Mouse (Mus musculus): ENCODE measurements around the gene Abcg1. TPM values are rescaled to one million over a fixed set of nuclear protein-coding genes. Genes with fewer than 3 reads are reported as not detected.

Gene Abcg1
- 6.3 and 6.9 TPM in 2 replicates for polyA plus RNA-seq (2014; fragmentation: Nextera tagmentation; extraction: Ambion mirVana)

DNA sequence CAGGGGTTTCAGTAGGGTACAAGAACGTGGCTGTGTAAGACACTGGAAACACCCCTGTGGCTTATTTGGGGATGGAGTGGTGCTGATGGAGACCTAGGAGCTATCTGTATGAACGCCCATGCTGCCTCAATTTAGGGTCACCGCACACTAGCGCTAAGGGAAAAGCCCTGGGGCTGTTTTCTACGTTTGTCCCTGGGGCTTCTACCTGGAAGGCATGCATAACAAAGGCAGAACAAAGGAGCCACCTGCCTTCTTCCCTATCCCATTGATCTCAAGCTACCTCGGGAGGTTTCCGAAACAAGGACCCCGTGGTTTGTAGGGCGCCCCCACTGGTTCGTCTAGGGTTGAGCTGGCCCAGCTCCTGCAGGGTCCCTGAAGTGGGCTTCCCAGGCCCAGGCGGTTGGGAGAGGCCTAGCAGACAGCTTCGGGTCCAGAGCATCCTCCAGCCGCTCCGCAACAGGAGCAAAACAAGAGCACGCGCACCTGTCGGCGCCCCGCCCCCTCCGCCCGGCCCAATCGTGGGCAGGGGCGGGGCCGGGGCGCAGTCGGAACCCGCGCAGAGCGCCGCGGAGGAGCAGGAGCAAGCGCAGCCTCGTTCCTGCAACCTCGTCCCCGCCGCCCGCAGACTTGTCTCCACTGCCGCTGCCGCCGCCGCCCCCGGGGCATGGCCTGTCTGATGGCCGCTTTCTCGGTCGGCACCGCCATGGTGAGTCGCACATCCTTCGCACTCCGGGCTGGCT lies at the start of gene Abcg1:
Gene Abcg1 (plus strand): TSS at position 525 of the 740 bp plus-strand sequence.
- H3K27ac ChIP-seq (replicated peaks; ENCODE audit: low read depth, low read length), result no peak within 1 kb of the TSS
- H3K4me2 ChIP-seq (ENCODE audit: low read depth, severe bottlenecking), result peak within 1 kb of the TSS; percentile 81
- peaks cover 23% of the 10 kb centered on the region for H3K27me3 ChIP-seq (ENCODE audit: control insufficient read depth, insufficient read depth, low read length)
- DNase-seq (ENCODE audit: low spot score), result peak; percentile 75
- peaks cover 19% of the 10 kb centered on the region for H3K4me1 ChIP-seq (ENCODE audit: control insufficient read depth, insufficient read depth, low read length)
- peak within 1 kb of the TSS; percentile 28; the same call in 1 of the 2 replicates for H3K9ac ChIP-seq (ENCODE audit: low read length)
- no peaks in the 10 kb centered on the region for H3K9me3 ChIP-seq (ENCODE audit: control insufficient read depth, low read length)
- ATAC-seq (ENCODE audit: insufficient number of reproducible peaks, low FRiP score, low TSS enrichment, low read depth), result peak; percentile 51; the same call in 1 of the 2 replicates
- WGBS, result 3% methylated on average over 49 of the region's 49 CpGs
- H3K36me3 ChIP-seq (ENCODE audit: control insufficient read depth, insufficient read depth, low read length), result no peaks in the 10 kb centered on the region
- peak within 1 kb of the TSS; percentile 38 for H3K4me3 ChIP-seq (ENCODE audit: low read depth, low read length)

DNA sequence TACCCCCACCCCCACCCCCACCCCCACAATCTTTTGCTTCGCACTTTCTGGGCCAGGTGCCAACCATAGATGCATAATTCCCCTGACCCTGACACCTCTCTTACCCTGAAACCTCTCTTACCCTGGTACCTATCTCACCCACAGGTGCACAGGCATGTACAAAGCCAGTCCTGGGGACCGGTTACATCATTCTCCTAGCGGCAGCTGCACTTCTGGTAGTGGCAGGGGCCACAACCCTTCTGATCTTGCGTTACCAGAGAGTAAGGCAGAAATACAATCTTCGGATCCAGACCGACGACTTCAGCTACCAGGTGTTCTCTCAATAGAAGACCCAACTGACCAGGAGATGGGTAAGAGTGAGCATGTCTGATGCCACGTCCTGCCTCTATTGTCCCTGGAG lies 49.1 kb upstream of the Abcg1 start:
- DNase-seq (ENCODE audit: low spot score) (no peak), ATAC-seq (ENCODE audit: insufficient number of reproducible peaks, low FRiP score, low TSS enrichment, low read depth) (no peak)
- Histone ChIP-seq H3K27me3 (ENCODE audit: control insufficient read depth, insufficient read depth, low read length) (no peaks in the 10 kb centered on the region), H3K36me3 (ENCODE audit: control insufficient read depth, insufficient read depth, low read length) (no peaks in the 10 kb centered on the region), H3K4me2 (ENCODE audit: low read depth, severe bottlenecking) (no peak overlapping the region), H3K4me1 (ENCODE audit: control insufficient read depth, insufficient read depth, low read length) (no peaks in the 10 kb centered on the region), H3K9ac (ENCODE audit: low read length) (no peak overlapping the region), H3K4me3 (ENCODE audit: low read depth, low read length) (no peak overlapping the region), H3K9me3 (ENCODE audit: control insufficient read depth, low read length) (no peaks in the 10 kb centered on the region), H3K27ac (replicated peaks; ENCODE audit: low read depth, low read length) (no peak overlapping the region)
- 82% methylated on average over 8 of the region's 8 CpGs for WGBS

DNA sequence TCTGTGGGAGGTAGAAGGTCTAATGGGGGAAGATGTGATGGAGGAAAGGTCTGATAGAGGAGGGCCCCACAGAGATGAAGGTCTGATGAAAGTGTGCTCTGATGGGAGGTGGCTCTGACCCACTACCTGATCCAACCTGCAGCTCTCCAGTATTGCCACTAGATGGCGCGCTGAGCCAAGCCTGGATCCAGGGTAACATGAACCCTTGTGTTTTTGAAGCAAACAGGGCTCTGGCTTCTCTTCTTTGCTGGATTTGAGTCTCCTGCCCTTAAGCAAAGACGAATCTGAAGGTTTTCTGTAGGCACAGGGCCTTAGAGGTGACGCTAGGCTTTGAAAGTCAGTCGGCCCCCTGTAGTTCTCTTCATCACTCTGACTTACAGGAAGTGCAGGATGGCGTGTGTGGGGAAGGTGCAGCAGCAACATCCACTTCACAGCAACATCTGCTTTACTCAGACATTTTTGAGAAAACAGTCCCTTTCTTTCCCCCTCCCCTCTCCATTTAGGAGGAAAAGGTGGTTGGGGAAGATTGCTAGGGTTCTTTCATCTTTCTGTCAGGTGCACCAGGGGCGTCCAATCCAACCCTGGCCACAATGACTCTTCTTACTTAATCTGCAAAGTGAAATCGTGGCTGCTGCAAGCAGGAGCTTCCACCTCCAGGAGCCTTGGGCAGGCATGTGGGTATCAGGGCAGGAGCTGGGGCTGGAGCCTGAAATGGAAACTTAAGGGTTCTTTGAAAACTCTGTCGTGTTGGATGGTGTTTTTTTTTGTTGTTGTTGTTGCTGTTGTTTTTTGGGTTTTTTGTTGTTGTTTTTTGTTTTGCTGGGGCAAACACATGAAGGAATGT lies 45.7 kb upstream of the Abcg1 start:
- H3K27me3 ChIP-seq (ENCODE audit: control insufficient read depth, insufficient read depth, low read length), result no peaks in the 10 kb centered on the region
- H3K27ac ChIP-seq (replicated peaks; ENCODE audit: low read depth, low read length), result no peak overlapping the region
- WGBS, result 39% methylated on average over 9 of the region's 9 CpGs
- no peak overlapping the region for H3K4me3 ChIP-seq (ENCODE audit: low read depth, low read length)
- H3K9ac ChIP-seq (ENCODE audit: low read length), result no peak overlapping the region
- ATAC-seq (ENCODE audit: insufficient number of reproducible peaks, low FRiP score, low TSS enrichment, low read depth) (no peak), DNase-seq (ENCODE audit: low spot score) (peak; percentile 87)
- no peaks in the 10 kb centered on the region for H3K36me3 ChIP-seq (ENCODE audit: control insufficient read depth, insufficient read depth, low read length)
- no peak overlapping the region for H3K4me2 ChIP-seq (ENCODE audit: low read depth, severe bottlenecking)
- H3K4me1 ChIP-seq (ENCODE audit: control insufficient read depth, insufficient read depth, low read length), result no peaks in the 10 kb centered on the region
- no peaks in the 10 kb centered on the region for H3K9me3 ChIP-seq (ENCODE audit: control insufficient read depth, low read length)

GRCm38 (mm10) chr17:31018267-31018666 lies 39.2 kb upstream of the Abcg1 start:
- Histone ChIP-seq H3K27ac (replicated peaks; ENCODE audit: low read depth, low read length) (no peak overlapping the region), H3K4me3 (ENCODE audit: low read depth, low read length) (no peak overlapping the region), H3K4me2 (ENCODE audit: low read depth, severe bottlenecking) (no peak overlapping the region), H3K9ac (ENCODE audit: low read length) (no peak overlapping the region), H3K36me3 (ENCODE audit: control insufficient read depth, insufficient read depth, low read length) (no peaks in the 10 kb centered on the region), H3K4me1 (ENCODE audit: control insufficient read depth, insufficient read depth, low read length) (no peaks in the 10 kb centered on the region), H3K9me3 (ENCODE audit: control insufficient read depth, low read length) (no peaks in the 10 kb centered on the region), H3K27me3 (ENCODE audit: control insufficient read depth, insufficient read depth, low read length) (no peaks in the 10 kb centered on the region)
- ATAC-seq (ENCODE audit: insufficient number of reproducible peaks, low FRiP score, low TSS enrichment, low read depth), result no peak
- DNase-seq (ENCODE audit: low spot score), result peak; percentile 83
- WGBS, result 69% methylated on average over 4 of the region's 4 CpGs

DNA sequence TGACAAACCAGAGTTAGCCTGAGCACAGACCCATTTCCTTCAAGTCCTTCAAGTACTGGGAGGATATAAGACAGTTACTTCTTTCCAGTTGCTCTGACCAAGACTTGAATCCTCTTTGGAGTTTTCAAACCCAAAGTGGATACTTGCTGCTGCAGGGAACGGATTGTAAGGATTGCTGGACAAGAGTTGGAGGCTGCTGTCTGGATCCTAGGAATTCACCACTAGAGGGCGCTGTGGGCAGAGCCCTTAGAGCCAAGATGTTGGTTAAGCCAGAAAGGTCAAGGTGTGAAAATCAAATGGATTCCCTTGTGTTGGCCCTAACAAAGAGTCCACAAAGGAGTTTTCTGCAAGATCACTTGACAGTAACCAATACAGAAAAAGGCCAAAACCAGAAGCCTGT lies 38.0 kb upstream of the Abcg1 start:
- Histone ChIP-seq H3K27ac (replicated peaks; ENCODE audit: low read depth, low read length) (no peak overlapping the region), H3K9me3 (ENCODE audit: control insufficient read depth, low read length) (no peaks in the 10 kb centered on the region), H3K9ac (ENCODE audit: low read length) (no peak overlapping the region), H3K4me3 (ENCODE audit: low read depth, low read length) (no peak overlapping the region), H3K36me3 (ENCODE audit: control insufficient read depth, insufficient read depth, low read length) (no peaks in the 10 kb centered on the region), H3K4me2 (ENCODE audit: low read depth, severe bottlenecking) (no peak overlapping the region), H3K27me3 (ENCODE audit: control insufficient read depth, insufficient read depth, low read length) (no peaks in the 10 kb centered on the region), H3K4me1 (ENCODE audit: control insufficient read depth, insufficient read depth, low read length) (no peaks in the 10 kb centered on the region)
- 11% methylated on average over 2 of the region's 2 CpGs for WGBS
- ATAC-seq (ENCODE audit: insufficient number of reproducible peaks, low FRiP score, low TSS enrichment, low read depth) (no peak), DNase-seq (ENCODE audit: low spot score) (peak; percentile 79)

DNA sequence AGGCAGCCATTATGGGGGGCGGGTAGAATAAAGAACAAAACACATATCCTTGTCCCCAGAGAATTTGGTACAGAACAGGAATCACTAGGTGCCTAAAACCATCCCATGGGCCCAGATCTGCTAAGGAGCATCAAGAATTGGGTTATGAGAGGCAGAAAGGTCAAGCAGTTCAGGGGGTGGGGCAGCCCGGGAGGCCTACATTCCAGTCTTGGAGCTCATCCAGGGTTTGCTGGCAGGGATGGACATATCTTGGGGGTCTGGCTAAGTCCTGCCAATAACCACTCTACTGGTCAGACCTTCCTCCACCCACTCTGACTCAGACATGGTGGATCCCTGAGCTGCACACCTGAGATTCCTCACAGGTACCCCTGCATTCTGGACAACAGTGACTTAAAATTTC lies 37.4 kb upstream of the Abcg1 start:
- no peaks in the 10 kb centered on the region for H3K27me3 ChIP-seq (ENCODE audit: control insufficient read depth, insufficient read depth, low read length)
- ATAC-seq (ENCODE audit: insufficient number of reproducible peaks, low FRiP score, low TSS enrichment, low read depth) (no peak), DNase-seq (ENCODE audit: low spot score) (no peak)
- H3K9me3 ChIP-seq (ENCODE audit: control insufficient read depth, low read length), result no peaks in the 10 kb centered on the region
- no peaks in the 10 kb centered on the region for H3K4me1 ChIP-seq (ENCODE audit: control insufficient read depth, insufficient read depth, low read length)
- 92% methylated on average over 2 of the region's 2 CpGs for WGBS
- H3K4me3 ChIP-seq (ENCODE audit: low read depth, low read length), result no peak overlapping the region
- H3K36me3 ChIP-seq (ENCODE audit: control insufficient read depth, insufficient read depth, low read length), result no peaks in the 10 kb centered on the region
- no peak overlapping the region for H3K27ac ChIP-seq (replicated peaks; ENCODE audit: low read depth, low read length)
- no peak overlapping the region for H3K4me2 ChIP-seq (ENCODE audit: low read depth, severe bottlenecking)
- H3K9ac ChIP-seq (ENCODE audit: low read length), result no peak overlapping the region

DNA sequence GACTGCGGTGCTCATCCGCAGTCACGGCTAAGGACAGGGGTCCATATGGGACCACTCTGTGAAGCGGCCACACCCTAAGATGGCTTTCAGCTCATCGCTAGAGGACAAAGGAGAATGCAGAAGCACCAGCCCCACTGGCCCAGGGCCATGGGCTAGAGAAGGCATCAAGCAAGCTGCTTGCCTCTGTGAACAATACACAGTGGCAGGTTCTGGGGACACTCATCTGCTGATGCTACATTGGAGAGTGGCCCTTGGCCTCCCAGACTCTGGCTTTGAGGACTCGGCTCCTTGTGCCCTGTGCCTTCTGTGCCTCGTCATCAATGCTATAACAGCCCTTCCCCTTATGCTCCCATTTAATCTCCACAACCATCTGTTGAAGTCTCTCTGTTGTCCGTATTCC lies 36.2 kb upstream of the Abcg1 start:
- WGBS, result 80% methylated on average over 8 of the region's 8 CpGs
- no peaks in the 10 kb centered on the region for H3K4me1 ChIP-seq (ENCODE audit: control insufficient read depth, insufficient read depth, low read length)
- no peaks in the 10 kb centered on the region for H3K9me3 ChIP-seq (ENCODE audit: control insufficient read depth, low read length)
- no peaks in the 10 kb centered on the region for H3K36me3 ChIP-seq (ENCODE audit: control insufficient read depth, insufficient read depth, low read length)
- no peak overlapping the region for H3K27ac ChIP-seq (replicated peaks; ENCODE audit: low read depth, low read length)
- ATAC-seq (ENCODE audit: insufficient number of reproducible peaks, low FRiP score, low TSS enrichment, low read depth) (no peak), DNase-seq (ENCODE audit: low spot score) (no peak)
- no peaks in the 10 kb centered on the region for H3K27me3 ChIP-seq (ENCODE audit: control insufficient read depth, insufficient read depth, low read length)
- no peak overlapping the region for H3K9ac ChIP-seq (ENCODE audit: low read length)
- H3K4me3 ChIP-seq (ENCODE audit: low read depth, low read length), result no peak overlapping the region
- no peak overlapping the region for H3K4me2 ChIP-seq (ENCODE audit: low read depth, severe bottlenecking)

DNA sequence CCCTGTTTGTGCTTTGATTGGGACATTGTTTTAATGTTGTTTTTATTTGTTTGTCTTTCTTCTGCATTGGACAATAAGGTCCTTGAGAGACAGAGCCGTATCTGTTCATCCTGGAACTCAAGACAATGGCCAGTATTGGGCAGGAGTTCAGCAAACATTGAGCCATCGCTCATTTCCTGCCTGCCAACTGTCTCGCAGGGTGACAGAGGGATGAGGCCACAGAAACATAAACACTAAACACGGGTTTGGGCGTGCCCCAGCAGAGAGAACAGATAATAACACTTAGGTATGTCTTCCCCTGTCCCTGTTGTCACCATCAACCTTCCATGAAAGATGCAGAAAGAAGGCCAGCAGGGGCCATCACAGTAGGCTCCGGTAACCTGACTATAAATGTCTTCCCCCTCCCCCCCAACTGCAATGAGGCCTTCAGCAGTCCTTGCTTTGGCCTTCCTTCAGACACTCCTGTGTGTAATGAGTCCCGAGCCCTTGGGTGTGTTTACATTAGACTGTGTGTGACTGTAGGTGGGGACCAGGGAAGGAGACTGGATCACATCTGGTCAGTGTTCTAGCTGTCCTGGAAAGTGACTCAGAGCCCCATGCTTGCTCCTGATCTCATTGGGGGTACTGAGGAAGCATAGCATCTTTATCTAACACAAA lies 33.2 kb upstream of the Abcg1 start:
- Histone ChIP-seq H3K36me3 (ENCODE audit: control insufficient read depth, insufficient read depth, low read length) (no peaks in the 10 kb centered on the region), H3K4me2 (ENCODE audit: low read depth, severe bottlenecking) (no peak overlapping the region), H3K4me1 (ENCODE audit: control insufficient read depth, insufficient read depth, low read length) (no peaks in the 10 kb centered on the region), H3K9ac (ENCODE audit: low read length) (no peak overlapping the region), H3K9me3 (ENCODE audit: control insufficient read depth, low read length) (no peaks in the 10 kb centered on the region), H3K4me3 (ENCODE audit: low read depth, low read length) (no peak overlapping the region), H3K27ac (replicated peaks; ENCODE audit: low read depth, low read length) (no peak overlapping the region), H3K27me3 (ENCODE audit: control insufficient read depth, insufficient read depth, low read length) (no peaks in the 10 kb centered on the region)
- ATAC-seq (ENCODE audit: insufficient number of reproducible peaks, low FRiP score, low TSS enrichment, low read depth) (no peak), DNase-seq (ENCODE audit: low spot score) (no peak)
- 61% methylated on average over 7 of the region's 7 CpGs for WGBS
